Mouse (Mus musculus) midbrain, embryonic 12.5 days (tissue): ENCODE results near the gene Ptpn22. TPM values are rescaled to one million over a fixed set of nuclear protein-coding genes. Genes with fewer than 3 reads are reported as not detected.
"Not testable (repeated sequence)": the region's sequence is repeated elsewhere in the genome, so short reads cannot be mapped to it uniquely, and the experiment has no call there.

Experiments
- ATAC-seq: fragments of 200-750 bp; cut with Nextera tagmentation; 2 replicates; pipeline ENCODE4 v1.8.0; 2017; ENCODE audit warnings: low read depth, moderate TSS enrichment, moderate library complexity; ENCODE audit not compliant: low FRiP score
- H3K27ac ChIP-seq: fragments of 300-500 bp; sonication (generic); replicated peaks from 2 replicates; pipeline ENCODE4 v1.5.1; 2016; ENCODE audit warnings: mild to moderate bottlenecking
- H3K27me3 ChIP-seq: fragments of 300-500 bp; sonication (generic); 2 replicates; pipeline ENCODE4 v1.6.1; 2016; ENCODE audit warnings: mild to moderate bottlenecking
- H3K36me3 ChIP-seq: fragments of 300-500 bp; sonication (generic); 2 replicates; pipeline ENCODE4 v1.6.1; 2016
- H3K4me1 ChIP-seq: fragments of 300-500 bp; sonication (generic); 2 replicates; pipeline ENCODE4 v1.6.1; 2016
- H3K4me2 ChIP-seq: fragments of 300-500 bp; sonication (generic); replicated peaks from 2 replicates; pipeline ENCODE4 v1.6.1; 2016; ENCODE audit warnings: mild to moderate bottlenecking, moderate library complexity
- H3K4me3 ChIP-seq: fragments of 300-500 bp; sonication (generic); 2 replicates; pipeline ENCODE4 v1.5.1; 2016; ENCODE audit warnings: mild to moderate bottlenecking
- H3K9ac ChIP-seq: fragments of 300-500 bp; sonication (generic); replicated peaks from 2 replicates; pipeline ENCODE4 v1.6.1; 2016; ENCODE audit warnings: mild to moderate bottlenecking, moderate library complexity
- H3K9me3 ChIP-seq: fragments of 300-500 bp; sonication (generic); 2 replicates; pipeline ENCODE4 v1.6.1; 2016; ENCODE audit warnings: mild to moderate bottlenecking
- WGBS: fragments of 180-500 bp; shearing (Covaris S2); methylation state at CpG from one replicate; pipeline ENCODE4 v1.1.7; 2016; 5-methylcytosine and 5-hydroxymethylcytosine counted together
- polyA plus RNA-seq: library from polyadenylated mRNA; unstranded; fragments of >200 nt; fragmentation: Nextera tagmentation; extraction: Ambion mirVana; gene quantifications from 2 replicates; pipeline ENCODE4 v1.2.1, GENCODE M21; 2016

Gene Ptpn22
- polyA plus RNA-seq, 1 experiment from 2014 or later = 0.19 TPM

GRCm38 (mm10) chr3:103839711-103840110, 19.9 kb upstream of the Ptpn22 start:
- Histone ChIP-seq H3K9me3 (no peaks in the 10 kb centered on the region), H3K4me1 (no peaks in the 10 kb centered on the region), H3K4me2 (no peak overlapping the region), H3K27me3 (no peaks in the 10 kb centered on the region), H3K9ac (no peak overlapping the region), H3K4me3 (no peak overlapping the region), H3K36me3 (no peaks in the 10 kb centered on the region), H3K27ac (no peak overlapping the region)
- 93% methylated on average over 6 of the region's 6 CpGs for WGBS
- ATAC-seq = no peak

- H3K9me3 ChIP-seq, H3K27me3 ChIP-seq, H3K27ac ChIP-seq, H3K4me3 ChIP-seq, H3K36me3 ChIP-seq, ATAC-seq, H3K4me2 ChIP-seq, H3K4me1 ChIP-seq, H3K9ac ChIP-seq: not testable (repeated sequence)
- 81% methylated on average over 3 of the region's 3 CpGs for WGBS
Observed at GRCm38 (mm10) chr3:103840195-103840594, 19.4 kb upstream of the Ptpn22 start.

- H3K4me1 ChIP-seq, H3K27me3 ChIP-seq, H3K27ac ChIP-seq, H3K9me3 ChIP-seq, ATAC-seq, H3K4me3 ChIP-seq, H3K4me2 ChIP-seq, H3K9ac ChIP-seq, H3K36me3 ChIP-seq: not testable (repeated sequence)
- WGBS = 92% methylated on average over 7 of the region's 7 CpGs
Observed at GRCm38 (mm10) chr3:103840946-103841345, 18.6 kb upstream of the Ptpn22 start.

GRCm38 (mm10) chr3:103850644-103851363, 8.8 kb upstream of the Ptpn22 start:
- no peaks in the 10 kb centered on the region for H3K9me3 ChIP-seq
- no peak overlapping the region for H3K27ac ChIP-seq
- ATAC-seq = no peak
- H3K4me1 ChIP-seq = no peaks in the 10 kb centered on the region
- H3K9ac ChIP-seq = no peak overlapping the region
- H3K36me3 ChIP-seq = no peaks in the 10 kb centered on the region
- H3K27me3 ChIP-seq = no peaks in the 10 kb centered on the region
- H3K4me2 ChIP-seq = no peak overlapping the region
- no peak overlapping the region for H3K4me3 ChIP-seq
- WGBS = 85% methylated on average over 9 of the region's 9 CpGs

GRCm38 (mm10) chr3:103851481-103851880, 8.1 kb upstream of the Ptpn22 start:
- no peaks in the 10 kb centered on the region for H3K27me3 ChIP-seq
- H3K9me3 ChIP-seq = no peaks in the 10 kb centered on the region
- H3K36me3 ChIP-seq = no peaks in the 10 kb centered on the region
- no peaks in the 10 kb centered on the region for H3K4me1 ChIP-seq
- no peak overlapping the region for H3K9ac ChIP-seq
- H3K4me3 ChIP-seq = no peak overlapping the region
- H3K27ac ChIP-seq = no peak overlapping the region
- 94% methylated on average over 6 of the region's 6 CpGs for WGBS
- no peak for ATAC-seq
- H3K4me2 ChIP-seq = no peak overlapping the region

GRCm38 (mm10) chr3:103851882-103852281, 7.7 kb upstream of the Ptpn22 start:
- WGBS = 86% methylated on average over 8 of the region's 8 CpGs
- Histone ChIP-seq H3K4me3 (no peak overlapping the region), H3K4me1 (no peaks in the 10 kb centered on the region), H3K27me3 (no peaks in the 10 kb centered on the region), H3K9me3 (no peaks in the 10 kb centered on the region), H3K36me3 (no peaks in the 10 kb centered on the region), H3K27ac (no peak overlapping the region), H3K9ac (no peak overlapping the region), H3K4me2 (no peak overlapping the region)
- no peak for ATAC-seq

GRCm38 (mm10) chr3:103852565-103853299, 6.9 kb upstream of the Ptpn22 start:
- Histone ChIP-seq H3K9me3 (no peaks in the 10 kb centered on the region), H3K4me2 (no peak overlapping the region), H3K9ac (no peak overlapping the region), H3K4me1 (no peaks in the 10 kb centered on the region), H3K36me3 (no peaks in the 10 kb centered on the region), H3K4me3 (no peak overlapping the region), H3K27ac (no peak overlapping the region), H3K27me3 (no peaks in the 10 kb centered on the region)
- ATAC-seq = no peak
- 73% methylated on average over 3 of the region's 3 CpGs for WGBS

GRCm38 (mm10) chr3:103853804-103854203, 5.8 kb upstream of the Ptpn22 start:
- no peaks in the 10 kb centered on the region for H3K27me3 ChIP-seq
- WGBS = 73% methylated on average over 8 of the region's 8 CpGs
- no peaks in the 10 kb centered on the region for H3K4me1 ChIP-seq
- no peak overlapping the region for H3K4me2 ChIP-seq
- no peaks in the 10 kb centered on the region for H3K36me3 ChIP-seq
- ATAC-seq = no peak
- no peak overlapping the region for H3K4me3 ChIP-seq
- H3K9me3 ChIP-seq = no peaks in the 10 kb centered on the region
- H3K9ac ChIP-seq = no peak overlapping the region
- H3K27ac ChIP-seq = no peak overlapping the region

GRCm38 (mm10) chr3:103857036-103857805, 2.4 kb upstream of the Ptpn22 start:
- H3K4me1 ChIP-seq = no peaks in the 10 kb centered on the region
- no peak overlapping the region for H3K27ac ChIP-seq
- H3K27me3 ChIP-seq = no peaks in the 10 kb centered on the region
- no peak overlapping the region for H3K4me2 ChIP-seq
- H3K9ac ChIP-seq = no peak overlapping the region
- ATAC-seq = no peak
- WGBS = 89% methylated on average over 7 of the region's 7 CpGs
- H3K36me3 ChIP-seq = no peaks in the 10 kb centered on the region
- no peaks in the 10 kb centered on the region for H3K9me3 ChIP-seq
- H3K4me3 ChIP-seq = no peak overlapping the region

GRCm38 (mm10) chr3:103857977-103858563, 1.5 kb upstream of the Ptpn22 start:
- ATAC-seq = no peak
- H3K27me3 ChIP-seq = no peaks in the 10 kb centered on the region
- no peak overlapping the region for H3K4me3 ChIP-seq
- H3K9me3 ChIP-seq = no peaks in the 10 kb centered on the region
- H3K9ac ChIP-seq = no peak overlapping the region
- H3K4me1 ChIP-seq = no peaks in the 10 kb centered on the region
- 91% methylated on average over 6 of the region's 6 CpGs for WGBS
- H3K36me3 ChIP-seq = no peaks in the 10 kb centered on the region
- no peak overlapping the region for H3K4me2 ChIP-seq
- no peak overlapping the region for H3K27ac ChIP-seq

GRCm38 (mm10) chr3:103859851-103860391, 326 bp downstream of the Ptpn22 start:
- no peak for ATAC-seq
- no peak overlapping the region for H3K4me2 ChIP-seq
- no peak overlapping the region for H3K9ac ChIP-seq
- H3K36me3 ChIP-seq = no peaks in the 10 kb centered on the region
- H3K9me3 ChIP-seq = no peaks in the 10 kb centered on the region
- no peak overlapping the region for H3K4me3 ChIP-seq
- WGBS = 77% methylated on average over 6 of the region's 6 CpGs
- H3K4me1 ChIP-seq = no peaks in the 10 kb centered on the region
- H3K27me3 ChIP-seq = no peaks in the 10 kb centered on the region
- H3K27ac ChIP-seq = no peak overlapping the region
